Mouse (Mus musculus) testis, postnatal 14 days (tissue): ENCODE measurements around the gene Tspan10.
A peak's percentile ranks its signal among the peaks of the same experiment; 100 is the strongest.

Experiments
- DNase-seq: peaks from one replicate; pipeline ENCODE4 v3.0.0; 2021; ENCODE audit warnings: low spot score

Gene Tspan10

DNA sequence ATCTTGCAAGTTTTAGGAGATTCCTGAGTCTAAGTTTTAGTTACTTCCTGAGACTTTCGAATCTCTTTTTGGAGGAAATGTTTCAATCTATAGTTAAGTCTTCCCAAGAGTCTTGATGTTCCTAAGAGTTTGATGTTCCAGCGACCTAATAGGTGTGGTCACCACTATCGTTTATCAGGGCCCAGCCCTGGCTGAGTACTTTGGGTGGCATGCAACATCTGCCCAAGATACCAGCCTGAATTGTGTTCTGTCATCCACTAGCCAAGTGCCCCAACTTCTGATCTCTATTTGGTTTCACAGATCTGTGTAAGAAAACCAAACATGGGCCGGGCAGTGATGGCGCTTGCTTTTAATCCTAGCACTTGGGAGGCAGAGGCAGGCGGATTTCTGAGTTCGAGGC is 13.0 kb downstream of the Tspan10 start:
- DNase-seq, result no peak

DNA sequence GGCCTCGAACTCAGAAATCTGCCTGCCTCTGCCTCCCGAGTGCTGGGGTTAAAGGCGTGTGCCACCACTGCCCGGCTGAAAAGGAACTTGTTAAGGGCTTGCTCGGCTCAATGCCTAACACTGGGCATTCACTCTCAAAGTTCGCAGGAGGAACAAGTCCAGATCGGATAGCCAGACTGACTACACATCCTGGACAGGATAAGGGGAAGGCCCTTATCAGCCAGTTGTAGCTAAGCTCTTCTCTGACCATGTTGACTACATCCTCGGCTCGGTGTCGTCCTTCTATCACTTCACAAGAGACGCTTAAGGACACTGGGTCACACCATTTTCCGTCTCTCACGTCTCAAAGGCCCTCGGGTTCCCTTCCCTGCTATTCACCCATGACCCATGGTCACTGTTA is 14.9 kb downstream of the Tspan10 start:
- DNase-seq, result no peak

DNA sequence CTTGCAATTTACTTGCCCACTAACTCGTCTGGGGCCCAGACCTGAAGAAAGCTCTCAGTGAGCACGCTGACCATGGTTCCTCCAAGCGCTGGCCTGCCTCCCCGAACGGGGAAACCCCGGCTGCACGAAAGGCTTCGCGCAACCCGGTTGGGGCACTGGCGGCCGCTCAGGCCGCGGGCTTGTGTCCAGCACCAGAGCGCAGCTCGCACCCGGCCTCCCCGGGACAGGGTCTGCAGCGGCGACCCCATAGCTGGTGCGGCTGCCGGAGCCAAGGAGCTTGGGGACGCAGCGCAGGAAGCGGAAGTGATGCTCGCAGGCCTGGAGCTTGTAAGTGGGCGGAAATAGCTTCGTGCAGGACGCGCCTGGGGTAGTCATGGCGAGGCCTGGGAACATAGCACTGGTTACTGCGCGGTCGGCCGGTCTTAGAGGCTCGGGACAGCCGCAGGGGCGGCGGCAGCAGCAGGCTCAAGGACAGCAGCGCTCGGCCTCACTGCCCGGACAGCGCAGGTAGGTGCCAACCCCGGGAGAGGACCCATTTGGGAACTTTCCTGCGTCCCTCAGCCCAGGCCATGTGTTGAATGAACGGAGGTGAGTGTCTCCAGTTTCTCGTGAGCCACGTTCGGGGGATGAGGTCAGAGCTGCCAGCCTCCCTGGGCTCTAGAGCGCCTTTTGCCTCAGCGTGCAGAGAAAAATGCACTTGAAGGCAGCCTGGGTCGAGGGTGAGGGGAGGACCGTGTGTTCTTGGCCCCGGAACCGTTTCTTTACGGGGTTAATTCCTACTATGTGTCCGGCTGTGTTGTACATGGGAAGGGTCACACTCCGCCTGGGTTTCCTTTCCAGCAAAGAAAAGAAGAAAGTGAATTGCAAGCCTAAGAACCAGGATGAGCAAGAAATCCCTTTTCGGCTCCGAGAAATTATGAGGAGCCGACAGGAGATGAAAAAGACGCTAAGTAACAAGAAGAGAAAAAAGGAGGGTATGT is 15.6 kb downstream of the Tspan10 start, which contains the start of the genes Oxld1 and Ccdc137:
Gene Oxld1, minus strand, starts transcription at position 297 of the 980 bp plus-strand sequence.
Gene Ccdc137, plus strand, starts transcription at position 344 of the 980 bp plus-strand sequence.
- DNase-seq, result peak; percentile 78

DNA sequence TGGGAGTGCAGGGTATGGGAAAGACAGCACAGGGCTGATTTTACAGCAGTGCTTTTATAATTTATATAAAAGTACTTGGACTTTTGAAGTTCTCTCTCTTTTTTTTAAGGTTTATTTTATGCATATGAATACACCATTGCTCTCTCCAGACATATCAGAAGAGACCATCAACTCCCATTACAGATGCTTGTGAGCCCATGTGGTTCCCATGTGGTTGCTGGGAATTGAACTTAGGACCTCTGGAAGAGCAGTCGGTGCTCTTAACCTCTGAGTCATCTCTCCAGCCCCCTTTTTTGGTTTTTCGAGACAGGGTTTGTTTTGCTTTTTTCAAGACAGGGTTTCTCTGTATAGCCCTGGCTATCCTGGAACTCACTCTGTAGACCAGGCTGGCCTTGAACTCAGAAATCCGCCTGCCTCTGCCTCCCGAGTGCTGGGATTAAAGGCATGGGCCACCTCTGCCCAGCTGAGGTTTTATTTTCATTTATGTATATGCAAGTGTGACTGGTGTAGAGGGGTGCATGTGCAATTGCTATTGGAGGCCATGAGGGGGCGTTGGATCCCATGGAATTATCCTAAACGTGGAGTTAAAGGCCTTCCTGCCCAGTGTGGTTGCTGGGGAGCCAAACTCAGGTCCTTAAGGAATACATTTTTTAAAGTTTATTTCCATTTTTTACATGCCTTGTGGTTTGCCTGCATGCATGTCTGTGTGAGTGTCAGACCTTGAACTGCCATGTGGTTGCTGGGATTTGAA is 16.6 kb downstream of the Tspan10 start:
- no peak for DNase-seq

DNA sequence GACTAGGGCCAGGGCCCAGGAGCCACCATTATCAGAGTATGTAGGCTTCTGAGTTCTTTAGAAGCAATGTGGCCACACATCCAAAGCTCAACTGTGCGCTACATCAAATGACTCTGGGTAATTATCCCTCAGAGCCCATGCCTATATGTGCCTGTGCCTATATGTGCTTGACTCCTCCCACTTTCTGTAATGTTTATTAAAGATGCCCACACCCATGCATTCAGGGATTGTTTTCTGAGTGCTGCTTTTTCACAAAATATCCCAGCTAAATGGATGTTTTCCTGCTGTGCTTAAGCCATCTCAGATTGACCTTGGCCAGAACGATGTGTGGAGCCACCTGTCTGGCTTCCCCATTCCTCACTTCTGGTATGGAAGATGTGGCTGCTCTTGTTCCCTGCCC is 21.1 kb downstream of the Tspan10 start:
- DNase-seq, result no peak

DNA sequence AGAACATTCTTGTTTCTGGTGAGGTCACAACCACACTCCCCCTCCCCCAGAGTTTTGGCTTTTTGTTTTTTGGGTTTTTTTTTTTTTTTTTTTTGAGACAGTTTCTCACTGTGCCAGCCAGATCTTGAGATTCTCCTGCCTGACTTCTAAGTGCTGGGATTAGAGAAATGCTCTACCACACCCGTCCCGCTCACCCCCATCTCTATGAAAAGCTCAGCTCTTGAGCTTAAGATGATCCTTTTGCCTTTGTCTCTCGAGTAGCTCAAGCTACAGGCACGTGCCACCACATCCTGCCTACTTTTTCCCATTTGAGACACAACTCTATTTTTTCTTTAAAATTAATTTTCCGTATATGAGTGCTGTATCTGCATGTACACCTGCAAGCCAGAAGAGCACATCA is 21.9 kb downstream of the Tspan10 start:
- no peak for DNase-seq

DNA sequence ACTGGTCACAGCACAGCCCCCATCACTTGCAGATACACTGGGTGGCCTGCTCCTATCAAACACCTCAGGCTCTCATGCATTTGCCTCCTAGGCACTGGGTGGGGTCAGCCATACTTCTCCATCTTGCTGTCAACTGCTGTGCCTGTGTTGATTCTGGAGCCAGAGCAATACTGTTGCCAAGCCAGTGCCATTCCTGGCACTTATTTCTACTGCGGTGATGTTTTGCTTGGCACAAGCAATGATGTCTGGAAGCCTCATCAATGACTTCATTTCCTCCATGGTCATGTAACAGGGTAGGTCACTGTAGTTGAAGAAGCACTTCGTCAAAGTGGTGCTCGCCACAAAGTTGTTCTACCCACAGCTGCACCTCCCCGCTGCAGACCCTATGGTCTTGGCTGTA is 23.1 kb downstream of the Tspan10 start:
- DNase-seq, result no peak

DNA sequence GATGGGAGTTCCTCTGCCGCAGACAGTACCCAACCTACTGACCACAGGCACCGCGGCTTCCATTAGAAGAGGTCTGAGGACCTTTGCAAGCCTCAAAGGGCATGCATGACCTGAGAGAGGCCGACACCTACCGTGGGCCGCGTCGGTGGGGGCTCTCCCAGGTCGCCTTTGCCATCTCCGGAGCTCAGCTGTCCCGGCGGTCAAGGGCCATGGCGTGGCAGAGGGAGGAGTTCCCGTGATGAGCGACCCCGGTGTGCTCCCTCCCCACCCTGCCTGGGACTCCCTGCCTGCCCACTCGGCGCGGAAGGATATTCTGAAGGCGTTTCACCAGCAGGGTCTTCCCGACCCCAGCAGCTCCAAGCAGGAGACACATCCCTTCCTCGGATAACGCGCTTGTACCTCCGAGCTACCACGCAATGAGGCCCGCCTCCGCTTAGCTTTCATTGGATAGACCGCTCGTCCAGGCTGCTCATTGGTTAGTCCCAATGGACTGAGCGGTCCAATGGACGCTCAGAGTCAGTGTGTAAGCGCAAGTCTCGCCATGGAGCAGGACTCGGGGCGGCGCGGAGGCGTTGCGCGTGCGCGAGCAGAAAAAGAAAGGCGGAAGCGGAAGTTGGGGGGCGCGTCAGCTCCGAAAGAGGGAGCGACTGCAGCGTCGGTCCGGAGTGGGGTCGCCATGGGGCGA is 24.7 kb downstream of the Tspan10 start, which contains the start of gene Arl16:
Gene Arl16, minus strand, starts transcription at position 557 of the 685 bp plus-strand sequence.
- peak; percentile 96 for DNase-seq

DNA sequence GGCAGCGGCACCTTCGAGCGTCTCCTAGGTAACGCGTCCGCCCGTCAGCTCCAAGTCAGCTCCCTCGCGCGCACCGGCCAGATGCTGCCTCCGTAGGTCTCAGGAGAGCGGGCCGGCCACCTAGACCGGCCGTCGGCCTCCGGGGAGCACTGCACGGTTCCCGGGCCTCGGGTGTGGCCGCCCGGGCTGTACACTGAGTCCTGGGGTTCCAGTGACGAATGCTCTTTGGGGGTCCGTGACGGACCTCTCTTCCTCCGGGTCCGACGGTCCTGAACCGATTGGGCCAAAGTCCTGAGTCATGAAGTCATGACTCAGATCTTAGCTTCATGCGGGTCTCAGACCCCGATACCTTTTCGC is 25.3 kb downstream of the Tspan10 start:
- DNase-seq, result no peak

DNA sequence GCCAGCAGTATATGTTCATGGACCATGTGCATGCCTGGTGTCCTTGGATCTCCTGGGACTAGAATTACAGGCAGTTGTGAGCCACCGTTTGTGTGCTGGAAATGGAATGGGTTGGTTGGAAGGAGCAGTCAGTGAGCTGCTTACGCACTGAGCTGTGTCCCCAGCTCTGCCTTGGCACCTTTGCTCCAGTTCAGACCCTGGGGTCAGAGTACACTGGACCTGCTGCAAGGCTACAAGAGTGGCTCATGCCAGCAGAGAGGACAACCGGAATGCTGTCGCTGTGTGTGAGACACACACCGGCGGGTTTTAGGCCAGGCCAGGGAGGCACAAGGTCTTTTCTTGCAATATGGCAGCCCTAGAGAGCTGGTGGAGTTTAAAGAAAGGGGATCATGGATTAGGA is 29.6 kb downstream of the Tspan10 start:
- no peak for DNase-seq

DNA sequence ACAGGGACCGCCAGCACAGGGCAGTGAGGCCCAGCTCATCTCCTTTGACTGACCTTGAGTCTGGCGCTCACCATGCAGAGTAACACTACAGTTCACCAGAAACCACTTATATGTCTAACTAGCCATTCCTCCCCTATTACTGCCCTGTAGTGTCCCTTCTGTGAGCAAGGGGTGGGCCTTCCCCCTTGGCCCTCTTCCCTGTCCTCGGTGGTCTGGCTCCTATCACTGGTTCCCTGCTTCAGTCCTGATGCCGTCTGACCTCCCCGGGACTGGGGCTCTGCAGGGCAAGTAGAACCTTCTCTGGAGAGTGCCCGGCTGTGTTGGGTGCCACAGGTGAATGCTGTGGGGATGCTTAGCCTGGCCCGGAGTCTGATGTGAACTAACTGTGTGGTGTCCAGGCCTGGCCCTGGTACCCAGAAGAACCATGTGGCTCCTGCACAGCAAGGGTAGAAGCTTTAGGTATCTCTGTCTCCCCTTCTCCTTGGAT is 41.0 kb downstream of the Tspan10 start:
- no peak for DNase-seq

DNA sequence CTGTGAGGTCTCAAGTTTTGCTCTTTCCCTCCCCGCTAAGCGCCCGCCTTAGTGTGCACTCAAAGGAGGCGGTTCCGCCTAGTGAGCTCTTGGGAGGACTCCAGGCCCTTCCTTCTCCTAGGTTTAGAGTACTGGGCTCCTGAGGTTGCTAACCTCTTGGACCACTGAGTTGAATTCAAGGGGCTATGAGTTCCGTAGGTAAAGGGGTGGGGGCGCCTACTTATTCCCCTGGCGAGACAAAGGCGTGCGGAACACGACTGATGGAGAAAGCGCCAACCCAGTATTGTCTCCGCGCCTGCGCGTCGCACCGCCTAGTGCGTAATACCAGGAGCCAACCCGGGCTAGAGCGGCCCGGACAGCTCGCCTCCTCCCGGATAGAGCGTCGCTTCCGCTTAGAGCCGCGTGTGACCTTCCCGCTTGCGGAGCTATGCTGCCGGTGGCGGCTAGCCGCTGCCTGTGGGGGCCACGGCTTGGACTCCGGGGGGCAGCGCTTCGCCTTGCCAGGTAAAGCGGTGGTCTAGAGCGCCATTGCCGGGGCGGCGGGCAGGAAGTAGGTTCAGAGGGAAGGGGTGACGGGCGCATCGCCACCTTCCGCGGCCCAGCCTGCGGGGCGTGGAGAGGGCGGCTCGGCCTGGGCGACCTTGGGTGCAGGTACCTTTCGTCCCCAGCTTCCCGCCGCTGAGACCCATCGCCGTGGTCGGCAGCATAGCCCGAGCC is 42.0 kb downstream of the Tspan10 start, which contains the start of gene Mrpl12:
Gene Mrpl12, plus strand, starts transcription at position 349 of the 717 bp plus-strand sequence.
- DNase-seq, result peak; percentile 91

DNA sequence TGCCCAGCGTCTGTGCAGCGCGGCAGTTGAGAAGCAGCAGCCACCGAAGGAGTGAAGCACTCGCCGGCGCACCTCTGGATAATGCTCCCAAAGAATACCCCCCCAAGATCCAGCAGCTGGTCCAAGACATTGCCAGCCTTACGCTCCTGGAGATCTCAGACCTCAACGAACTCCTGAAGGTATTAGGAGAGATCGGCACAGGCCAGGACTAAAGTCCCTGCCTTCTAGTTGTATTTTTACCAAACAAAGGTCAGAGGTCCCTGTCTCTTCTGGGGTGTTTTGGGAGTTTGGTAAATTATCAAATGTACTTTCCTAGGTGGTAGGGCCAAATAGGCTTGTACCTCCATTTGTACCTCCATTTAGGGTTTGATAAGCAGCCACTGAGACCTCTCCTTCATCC is 42.8 kb downstream of the Tspan10 start:
- no peak for DNase-seq

DNA sequence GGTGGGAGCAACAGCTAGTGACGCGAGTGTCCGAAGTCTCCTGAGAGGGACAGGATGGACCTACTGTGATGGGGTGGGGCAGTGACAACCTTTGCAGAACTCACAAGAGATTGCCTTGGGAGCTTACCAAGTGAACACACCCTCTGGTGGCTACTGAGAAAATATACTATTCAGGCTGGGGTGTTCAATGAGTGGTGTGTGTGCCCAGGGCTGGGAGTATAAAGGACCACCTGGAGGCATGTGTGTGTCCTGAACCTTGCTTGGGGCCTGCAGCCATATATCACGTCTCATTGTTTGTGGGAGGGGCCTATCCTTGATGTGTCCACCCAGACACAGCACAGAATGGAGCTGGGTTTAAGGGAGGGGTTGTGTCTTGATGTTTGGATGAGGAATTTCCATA is 46.1 kb downstream of the Tspan10 start:
- DNase-seq, result no peak

DNA sequence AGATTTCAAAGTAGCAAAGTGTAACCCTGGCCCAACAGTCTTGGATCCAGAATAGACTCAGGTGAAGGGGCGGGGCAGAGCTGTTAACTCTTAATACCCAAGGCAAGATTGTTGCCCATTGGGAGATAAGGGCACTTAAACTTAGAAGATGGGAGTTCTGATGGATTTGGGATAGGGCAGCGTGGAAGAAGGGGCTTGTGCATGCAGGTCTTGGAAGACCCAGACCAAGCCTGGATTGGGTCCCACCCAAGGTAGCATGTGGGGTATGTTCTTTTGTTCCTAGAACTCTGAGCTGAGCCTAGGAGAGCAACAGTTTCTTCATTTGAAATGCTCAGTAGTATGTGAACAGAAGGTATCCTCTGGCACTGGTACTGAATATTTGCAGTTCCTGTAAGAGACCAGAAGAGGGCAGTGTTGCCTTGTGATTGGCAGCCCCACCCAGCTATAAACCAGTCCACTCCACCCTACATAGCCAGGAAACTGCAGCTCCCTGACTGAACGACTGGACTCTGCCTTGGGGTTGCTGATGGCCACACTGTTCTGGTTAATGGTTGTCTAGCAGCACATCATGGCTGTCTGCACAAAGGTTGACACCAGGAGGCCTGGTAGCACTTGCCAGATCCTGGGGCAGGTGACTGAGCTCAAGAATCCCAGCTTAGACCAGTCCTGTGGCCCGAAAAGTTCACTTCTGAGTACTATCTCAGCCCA is 46.8 kb downstream of the Tspan10 start:
- DNase-seq, result peak; percentile 61

DNA sequence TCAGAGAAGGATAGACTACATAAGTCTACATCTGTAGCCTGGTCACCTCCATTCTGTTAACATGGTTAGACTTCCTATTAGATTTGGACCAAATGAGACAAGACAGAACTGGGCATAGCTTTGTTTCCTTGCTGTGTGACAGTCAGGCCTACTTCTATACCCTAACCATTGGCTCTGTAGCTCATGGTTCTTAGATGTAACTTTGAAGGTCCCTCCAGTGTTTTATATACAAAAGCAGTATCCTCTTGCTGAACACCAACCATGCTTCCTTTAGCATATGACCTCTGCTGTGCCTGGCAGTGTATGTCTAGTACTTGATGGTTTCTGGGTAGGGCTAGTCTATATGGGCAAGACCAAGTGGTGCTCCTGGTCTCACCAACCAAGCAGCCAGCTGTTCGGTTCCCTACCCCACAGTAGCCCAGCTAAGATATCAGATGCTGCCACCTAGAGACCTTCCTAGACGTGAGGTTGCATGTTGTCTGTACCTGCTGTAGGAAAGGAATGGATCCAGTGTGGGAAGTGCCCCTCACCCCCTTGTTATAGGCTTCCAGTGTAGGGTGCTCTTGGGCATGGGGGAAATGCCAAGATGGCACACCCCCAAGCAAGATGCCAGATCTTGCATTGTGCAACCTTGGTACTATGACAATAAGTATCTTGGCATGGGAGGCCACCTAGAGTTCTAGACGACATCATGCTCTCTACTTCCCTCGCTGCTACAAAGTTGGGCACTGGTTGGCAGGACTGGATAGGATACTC is 48.0 kb downstream of the Tspan10 start:
- DNase-seq, result no peak

DNA sequence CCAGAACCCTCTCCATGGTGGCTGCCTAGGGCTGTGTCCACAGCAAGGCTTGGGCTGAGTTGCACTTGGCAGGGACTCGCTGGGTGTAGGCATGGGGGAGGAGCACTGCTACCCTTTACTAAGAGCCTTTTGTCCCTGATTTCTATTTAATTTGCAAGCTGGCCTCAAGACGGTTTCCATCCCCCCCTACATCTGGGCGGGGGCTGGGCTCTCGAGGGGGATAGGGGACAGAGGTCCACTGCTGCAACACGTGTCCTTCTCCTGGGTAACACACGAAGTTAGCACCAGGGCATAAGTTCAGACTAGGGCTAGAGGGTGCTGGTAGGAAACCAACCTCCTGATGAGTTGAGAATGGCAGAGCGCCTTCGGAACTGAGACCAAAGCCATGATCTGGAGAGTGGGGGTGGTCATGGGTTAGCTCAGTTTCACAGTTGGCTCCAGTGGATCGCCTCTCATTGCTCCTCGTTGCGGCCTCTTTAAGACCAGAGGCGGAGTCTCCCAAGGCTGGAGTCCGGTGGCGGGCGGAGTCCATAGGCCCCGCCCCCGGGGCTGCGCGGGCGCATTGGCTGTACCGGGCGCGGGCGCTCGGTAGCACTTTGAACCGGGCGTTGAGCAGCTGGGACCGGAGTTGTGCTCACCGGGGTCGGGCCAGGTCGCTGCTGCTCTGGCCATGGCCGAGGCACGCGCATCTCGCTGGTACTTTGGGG is 49.0 kb downstream of the Tspan10 start, which contains the start of gene Slc25a10:
Gene Slc25a10, plus strand, starts transcription at position 524 of the 707 bp plus-strand sequence.
- DNase-seq, result peak; percentile 85

DNA sequence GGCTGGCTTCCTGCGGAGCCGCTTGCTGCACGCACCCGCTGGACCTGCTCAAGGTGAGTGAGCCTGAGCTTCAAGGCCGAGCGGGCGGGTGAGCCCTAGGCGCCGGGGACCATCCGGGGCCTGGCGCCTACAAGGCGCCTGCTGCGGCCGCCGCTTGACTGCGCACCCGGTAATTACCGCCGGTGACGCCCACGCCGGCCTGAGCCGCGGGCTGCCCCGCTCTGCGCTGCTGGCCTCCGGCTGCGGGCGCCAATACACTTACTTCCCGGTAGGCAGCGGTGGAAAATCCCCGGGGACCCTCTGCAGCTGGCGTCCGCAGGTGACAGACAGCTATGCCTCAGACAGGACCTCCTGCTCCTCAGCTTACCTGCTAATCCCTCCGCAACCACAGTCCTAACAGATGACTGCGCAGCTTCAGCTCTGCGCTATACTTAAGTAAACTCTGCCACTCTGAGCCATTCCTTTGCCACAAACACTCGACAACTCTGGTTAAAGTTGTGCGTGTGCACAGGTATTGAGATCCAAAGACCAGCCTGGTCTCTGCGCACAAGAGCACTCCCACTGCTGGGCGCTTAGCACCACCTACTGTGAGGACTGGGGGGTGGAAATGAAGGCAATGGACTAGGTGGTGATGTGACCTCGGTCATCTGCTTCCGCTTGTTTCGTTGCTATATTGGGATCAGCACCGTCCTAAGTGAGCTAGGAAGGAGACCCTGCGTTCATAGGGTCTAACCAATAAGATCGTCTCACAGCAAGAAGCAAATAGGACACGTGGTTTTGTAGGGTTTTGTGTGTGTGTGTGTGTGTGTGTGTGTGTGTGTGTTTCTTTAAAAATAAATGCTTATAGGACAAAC is 49.8 kb downstream of the Tspan10 start:
- DNase-seq, result no peak
